Mouse (Mus musculus): ENCODE measurements around the gene Rflnb. TPM values are rescaled to one million over a fixed set of nuclear protein-coding genes. Genes with fewer than 3 reads are reported as not detected.

Gene Rflnb
- polyA plus RNA-seq, 1 experiment from 2014 or later = 46.0 TPM

- 44% methylated on average over 3 of the region's 3 CpGs for WGBS
- no peak for ATAC-seq (ENCODE audit: low FRiP score, low TSS enrichment)
- TF ChIP-seq CTCF (IDR thresholded peaks at IDR 0.05; ENCODE audit: low read depth) (peak; percentile 70), EP300 (optimal IDR thresholded peaks at IDR 0.05) (no peak)
Observed at GRCm38 (mm10) chr11:76001237-76001878, 26.2 kb downstream of the Rflnb start.

GRCm38 (mm10) chr11:76000701-76001100, 26.9 kb downstream of the Rflnb start:
- DNase-seq (ENCODE audit: low spot score) (no peak), ATAC-seq (ENCODE audit: low FRiP score, low TSS enrichment) (no peak)
- Histone ChIP-seq H3K36me3 (ENCODE audit: control insufficient read depth, insufficient read depth, low read length) (no peaks in the 10 kb centered on the region), H3K9ac (ENCODE audit: low read length) (no peak overlapping the region), H3K4me2 (replicated peaks; ENCODE audit: low read depth) (no peak overlapping the region), H3K4me3 (ENCODE audit: low read depth, low read length) (no peak overlapping the region), H3K9me3 (ENCODE audit: control insufficient read depth, low read length) (no peaks in the 10 kb centered on the region), H3K27ac (replicated peaks) (no peak overlapping the region), H3K4me1 (replicated peaks; ENCODE audit: control insufficient read depth, insufficient read depth) (0 out of 2 replicates have a peak, but pooled peaks cover 2% of the 10 kb centered on the region), H3K27me3 (ENCODE audit: control insufficient read depth, insufficient read depth, low read length) (no peaks in the 10 kb centered on the region)
- TF ChIP-seq EP300 (optimal IDR thresholded peaks at IDR 0.05) (no peak), CTCF (IDR thresholded peaks at IDR 0.05; ENCODE audit: low read depth) (no peak)
- 81% methylated on average over 5 of the region's 5 CpGs for WGBS

More at GRCm38 (mm10) chr11:76001237-76001878, 26.2 kb downstream of the Rflnb start:
- H3K9ac ChIP-seq (ENCODE audit: low read length) = no peak overlapping the region
- no peaks in the 10 kb centered on the region for H3K27me3 ChIP-seq (ENCODE audit: control insufficient read depth, insufficient read depth, low read length)
- H3K4me2 ChIP-seq (replicated peaks; ENCODE audit: low read depth) = no peak overlapping the region
- no peaks in the 10 kb centered on the region for H3K9me3 ChIP-seq (ENCODE audit: control insufficient read depth, low read length)
- no peak overlapping the region for H3K4me3 ChIP-seq (ENCODE audit: low read depth, low read length)
- 0 out of 2 replicates have a peak, but pooled peaks cover 2% of the 10 kb centered on the region for H3K4me1 ChIP-seq (replicated peaks; ENCODE audit: control insufficient read depth, insufficient read depth)
- H3K36me3 ChIP-seq (ENCODE audit: control insufficient read depth, insufficient read depth, low read length) = no peaks in the 10 kb centered on the region
- no peak overlapping the region for H3K27ac ChIP-seq (replicated peaks)
- DNase-seq (ENCODE audit: low spot score) = peak; percentile 39

- Histone ChIP-seq H3K27ac (replicated peaks) (no peak within 1 kb of the TSS), H3K27me3 (ENCODE audit: control insufficient read depth, insufficient read depth, low read length) (no peaks in the 10 kb centered on the region), H3K9me3 (ENCODE audit: control insufficient read depth, low read length) (no peaks in the 10 kb centered on the region), H3K4me2 (replicated peaks; ENCODE audit: low read depth) (peak within 1 kb of the TSS; percentile 84), H3K4me1 (replicated peaks; ENCODE audit: control insufficient read depth, insufficient read depth) (0 out of 2 replicates have a peak, but pooled peaks cover 2% of the 10 kb centered on the region), H3K4me3 (ENCODE audit: low read depth, low read length) (peak within 1 kb of the TSS; percentile 59), H3K9ac (ENCODE audit: low read length) (peak within 1 kb of the TSS; percentile 51; the same call in 1 of the 2 replicates), H3K36me3 (ENCODE audit: control insufficient read depth, insufficient read depth, low read length) (no peaks in the 10 kb centered on the region)
- TF ChIP-seq EP300 (optimal IDR thresholded peaks at IDR 0.05) (no peak), CTCF (IDR thresholded peaks at IDR 0.05; ENCODE audit: low read depth) (peak; percentile 82)
- peak; percentile 89 for DNase-seq (ENCODE audit: low spot score)
- WGBS = 11% methylated on average over 34 of the region's 36 CpGs
- ATAC-seq (ENCODE audit: low FRiP score, low TSS enrichment) = peak; percentile 87
Observed at GRCm38 (mm10) chr11:75999440-76000155, 28.0 kb downstream of the Rflnb start, which contains the start of gene 1700016K19Rik. Gene 1700016K19Rik, plus strand, starts transcription at chr11:75999912.

DNA sequence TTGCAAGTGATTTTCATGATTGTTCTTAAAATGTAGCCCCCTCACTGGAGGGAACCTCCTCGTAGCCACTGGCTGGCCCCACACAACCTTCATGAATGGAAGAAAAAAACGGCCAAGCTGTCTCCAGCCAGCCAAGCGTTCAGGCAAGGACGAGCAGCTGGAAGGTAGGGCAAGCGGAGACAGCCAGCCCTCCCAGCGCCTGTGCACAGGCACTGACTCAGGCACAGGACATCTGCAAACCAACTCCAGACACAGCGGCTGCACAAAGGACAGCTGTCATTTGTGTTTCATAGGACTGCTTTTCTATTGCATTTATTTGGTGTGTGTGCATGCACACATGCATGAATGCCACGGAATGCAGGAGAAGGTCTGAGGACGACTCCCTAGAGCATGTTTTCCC, 33.2 kb downstream of the Rflnb start:
- no peak for TF ChIP-seq CTCF (IDR thresholded peaks at IDR 0.05; ENCODE audit: low read depth)
- no peak for TF ChIP-seq EP300 (optimal IDR thresholded peaks at IDR 0.05)
- Histone ChIP-seq H3K4me2 (replicated peaks; ENCODE audit: low read depth) (no peak overlapping the region), H3K4me3 (ENCODE audit: low read depth, low read length) (no peak overlapping the region), H3K36me3 (ENCODE audit: control insufficient read depth, insufficient read depth, low read length) (no peaks in the 10 kb centered on the region), H3K9me3 (ENCODE audit: control insufficient read depth, low read length) (no peaks in the 10 kb centered on the region), H3K27me3 (ENCODE audit: control insufficient read depth, insufficient read depth, low read length) (no peaks in the 10 kb centered on the region), H3K9ac (ENCODE audit: low read length) (no peak overlapping the region), H3K27ac (replicated peaks) (no peak overlapping the region), H3K4me1 (replicated peaks; ENCODE audit: control insufficient read depth, insufficient read depth) (no peaks in the 10 kb centered on the region)
- 52% methylated on average over 9 of the region's 9 CpGs for WGBS
- ATAC-seq (ENCODE audit: low FRiP score, low TSS enrichment) (no peak), DNase-seq (ENCODE audit: low spot score) (no peak)

DNA sequence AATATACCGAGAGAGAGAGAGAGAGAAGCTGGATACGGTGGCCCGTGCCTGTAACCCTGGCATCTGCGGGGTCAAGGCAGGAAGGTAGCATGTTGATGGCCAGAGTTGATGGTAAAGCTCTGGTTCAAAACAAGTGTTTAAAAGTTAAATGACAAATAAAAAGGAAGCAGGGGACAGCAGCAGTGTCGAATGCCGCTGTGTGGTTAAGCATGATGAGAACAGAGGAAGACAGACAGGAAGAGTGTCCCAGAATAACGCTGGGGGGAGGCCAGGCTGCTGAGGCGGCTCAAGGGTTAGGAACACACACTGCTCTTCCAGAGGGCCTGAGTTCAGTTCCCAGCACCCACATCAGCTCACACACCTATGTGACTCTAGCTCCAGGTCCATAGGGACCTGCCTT, 35.1 kb downstream of the Rflnb start:
- WGBS = 80% methylated on average over 8 of the region's 8 CpGs
- TF ChIP-seq CTCF (IDR thresholded peaks at IDR 0.05; ENCODE audit: low read depth) = no peak
- no peak for TF ChIP-seq EP300 (optimal IDR thresholded peaks at IDR 0.05)

GRCm38 (mm10) chr11:75991911-75992310, 35.7 kb downstream of the Rflnb start:
- Histone ChIP-seq H3K4me2 (replicated peaks; ENCODE audit: low read depth) (no peak overlapping the region), H3K9ac (ENCODE audit: low read length) (no peak overlapping the region)
- WGBS = 94% methylated on average over 8 of the region's 8 CpGs

More for the DNA sequence above, 35.1 kb downstream of the Rflnb start:
- H3K4me1 ChIP-seq (replicated peaks; ENCODE audit: control insufficient read depth, insufficient read depth) = no peaks in the 10 kb centered on the region
- DNase-seq (ENCODE audit: low spot score) = no peak
- no peaks in the 10 kb centered on the region for H3K27me3 ChIP-seq (ENCODE audit: control insufficient read depth, insufficient read depth, low read length)
- no peak overlapping the region for H3K4me3 ChIP-seq (ENCODE audit: low read depth, low read length)
- ATAC-seq (ENCODE audit: low FRiP score, low TSS enrichment) = no peak
- H3K9me3 ChIP-seq (ENCODE audit: control insufficient read depth, low read length) = no peaks in the 10 kb centered on the region
- H3K36me3 ChIP-seq (ENCODE audit: control insufficient read depth, insufficient read depth, low read length) = no peaks in the 10 kb centered on the region
- no peak overlapping the region for H3K9ac ChIP-seq (ENCODE audit: low read length)
- H3K4me2 ChIP-seq (replicated peaks; ENCODE audit: low read depth) = no peak overlapping the region
- no peak overlapping the region for H3K27ac ChIP-seq (replicated peaks)

More at GRCm38 (mm10) chr11:75991911-75992310, 35.7 kb downstream of the Rflnb start:
- H3K27ac ChIP-seq (replicated peaks) = no peak overlapping the region
- H3K4me3 ChIP-seq (ENCODE audit: low read depth, low read length) = no peak overlapping the region
- no peaks in the 10 kb centered on the region for H3K27me3 ChIP-seq (ENCODE audit: control insufficient read depth, insufficient read depth, low read length)
- H3K9me3 ChIP-seq (ENCODE audit: control insufficient read depth, low read length) = no peaks in the 10 kb centered on the region
- H3K4me1 ChIP-seq (replicated peaks; ENCODE audit: control insufficient read depth, insufficient read depth) = no peaks in the 10 kb centered on the region
- TF ChIP-seq EP300 (optimal IDR thresholded peaks at IDR 0.05) (no peak), CTCF (IDR thresholded peaks at IDR 0.05; ENCODE audit: low read depth) (no peak)
- DNase-seq (ENCODE audit: low spot score) (no peak), ATAC-seq (ENCODE audit: low FRiP score, low TSS enrichment) (no peak)
- no peaks in the 10 kb centered on the region for H3K36me3 ChIP-seq (ENCODE audit: control insufficient read depth, insufficient read depth, low read length)
